In genomic region chr15:102049871-102050270, GRCm38 (mm10) we compare ENCODE assay signal across 35 mouse cellular contexts. TPM values are rescaled to one million over a fixed set of nuclear protein-coding genes. Genes with fewer than 3 reads are reported as not detected.
"Had no signal": no experiment of that assay in that cellular context is flagged by ENCODE, and none has a peak within 500 bp of the region (broad histone marks: within the 10 kb centered on the region; RNA-seq: fewer than 3 reads in every experiment).

No protein-coding gene starts in this region.

- H3K27ac ChIP-seq: heart, embryonic 13.5 days; heart, embryonic 15.5 days; hindbrain, embryonic 10.5 days; hindbrain, embryonic 12.5 days; hindbrain, embryonic 13.5 days; hindbrain, embryonic 14.5 days; hindbrain, embryonic 15.5 days; hindbrain, postnatal 0 days; intestine, embryonic 15.5 days; kidney, embryonic 15.5 days; kidney, postnatal 0 days; layer of hippocampus, adult 2 months; left cerebral cortex, adult 2 months had no signal

- H3K9ac ChIP-seq: heart, embryonic 12.5 days; heart, embryonic 13.5 days; heart, embryonic 15.5 days; hindbrain, embryonic 12.5 days; hindbrain, embryonic 13.5 days; hindbrain, embryonic 14.5 days; hindbrain, embryonic 15.5 days; intestine, embryonic 15.5 days; kidney, embryonic 15.5 days had no signal

- H3K4me3 ChIP-seq: heart, embryonic 12.5 days; heart, embryonic 13.5 days; heart, embryonic 15.5 days; hindbrain, embryonic 10.5 days; hindbrain, embryonic 12.5 days; hindbrain, embryonic 13.5 days; hindbrain, embryonic 15.5 days; intestine, embryonic 15.5 days; kidney, embryonic 15.5 days; layer of hippocampus, adult 2 months; left cerebral cortex, adult 2 months had no signal

- H3K9me3 ChIP-seq: heart, embryonic 12.5 days; heart, embryonic 13.5 days; heart, embryonic 15.5 days; hindbrain, embryonic 10.5 days; hindbrain, embryonic 12.5 days; hindbrain, embryonic 13.5 days; hindbrain, embryonic 15.5 days; intestine, embryonic 15.5 days; kidney, embryonic 15.5 days had no signal

- ATAC-seq: hindbrain, embryonic 16.5 days; hindbrain, postnatal 0 days; inflammation-experienced regulatory T-cells, adult 6 months; intestine, embryonic 15.5 days; intestine, embryonic 16.5 days; intestine, postnatal 0 days had no signal

- H3K27me3 ChIP-seq: heart, embryonic 12.5 days; heart, embryonic 13.5 days; heart, embryonic 15.5 days; hindbrain, embryonic 12.5 days; hindbrain, embryonic 13.5 days; hindbrain, embryonic 15.5 days; intestine, embryonic 15.5 days; kidney, embryonic 15.5 days had no signal

- H3K36me3 ChIP-seq: heart, embryonic 12.5 days; heart, embryonic 13.5 days; heart, embryonic 15.5 days; hindbrain, embryonic 10.5 days; hindbrain, embryonic 12.5 days; hindbrain, embryonic 13.5 days; hindbrain, embryonic 15.5 days; intestine, embryonic 15.5 days; kidney, embryonic 15.5 days had no signal

- H3K4me2 ChIP-seq: heart, embryonic 11.5 days; heart, embryonic 12.5 days; heart, embryonic 13.5 days; heart, embryonic 15.5 days; hindbrain, embryonic 12.5 days; hindbrain, embryonic 13.5 days; hindbrain, embryonic 14.5 days; hindbrain, embryonic 15.5 days; intestine, embryonic 15.5 days; kidney, embryonic 15.5 days had no signal

- DNase-seq: heart, postnatal 10 days; heart, postnatal 14 days; heart, postnatal 36 days; heart, postnatal 4 days; kidney, adult 11 months; kidney, adult 18-20 months; kidney, adult 2 months; kidney, adult 8-10 months; kidney, adult 9 months; kidney, postnatal 10 days; kidney, postnatal 14 days; kidney, postnatal 25 days; kidney, postnatal 36 days; layer of hippocampus, adult 9-11 months; layer of hippocampus, postnatal 36 days had no signal

- H3K4me1 ChIP-seq: heart, embryonic 12.5 days had no signal

RNA-seq across cellular contexts. Expression of gene Krt8, which starts 45.6 kb away (rescaled TPM):
- total RNA-seq: left cerebral cortex, adult 18-20 months had no signal
